Mouse (Mus musculus) heart, embryonic 15.5 days (tissue): ENCODE results near the gene Pcare. TPM values are rescaled to one million over a fixed set of nuclear protein-coding genes. Genes with fewer than 3 reads are reported as not detected.

Experiments used
- ATAC-seq: fragments of 200-750 bp; cut with Nextera tagmentation; replicated peaks from 2 replicates; pipeline ENCODE4 v1.8.0; 2017; ENCODE audit warnings: low read depth, moderate TSS enrichment; ENCODE audit not compliant: insufficient number of reproducible peaks, insufficient read depth, low FRiP score
- H3K27ac ChIP-seq: fragments of 300-500 bp; sonication (generic); 2 replicates; pipeline ENCODE4 v1.5.1; 2015; ENCODE audit warnings: mild to moderate bottlenecking, inconsistent platforms
- H3K27me3 ChIP-seq: fragments of 300-500 bp; sonication (generic); 2 replicates; pipeline ENCODE4 v1.6.1; 2015; ENCODE audit warnings: inconsistent platforms
- H3K36me3 ChIP-seq: fragments of 300-500 bp; sonication (generic); 2 replicates; pipeline ENCODE4 v1.6.1; 2015; ENCODE audit warnings: mild to moderate bottlenecking, inconsistent platforms
- H3K4me1 ChIP-seq: fragments of 300-500 bp; sonication (generic); replicated peaks from 2 replicates; pipeline ENCODE4 v1.6.1; 2015; ENCODE audit warnings: inconsistent platforms
- H3K4me2 ChIP-seq: fragments of 300-500 bp; sonication (generic); 2 replicates; pipeline ENCODE4 v1.6.1; 2015; ENCODE audit warnings: inconsistent platforms, mild to moderate bottlenecking, moderate library complexity
- H3K4me3 ChIP-seq: fragments of 300-500 bp; sonication (generic); 2 replicates; pipeline ENCODE4 v1.5.1; 2015; ENCODE audit warnings: mild to moderate bottlenecking, inconsistent platforms
- H3K9ac ChIP-seq: fragments of 300-500 bp; sonication (generic); 2 replicates; pipeline ENCODE4 v1.6.1; 2015; ENCODE audit warnings: mild to moderate bottlenecking, inconsistent platforms
- H3K9me3 ChIP-seq: fragments of 300-500 bp; sonication (generic); replicated peaks from 2 replicates; pipeline ENCODE4 v1.6.1; 2016; ENCODE audit warnings: inconsistent platforms
- WGBS: fragments of 180-500 bp; shearing (Covaris S2); methylation state at CpG from one replicate; pipeline ENCODE4 v1.1.7; 2015; ENCODE audit warnings: mixed read lengths; 5-methylcytosine and 5-hydroxymethylcytosine counted together
- polyA plus RNA-seq: library from polyadenylated mRNA; unstranded; fragments of >200 nt; fragmentation: Nextera tagmentation; extraction: Ambion mirVana; gene quantifications from 2 replicates; pipeline ENCODE4 v1.2.1, GENCODE M21; 2015

Gene Pcare
- 0.03 TPM in 1 of 2 replicates, not detected in the other for polyA plus RNA-seq

- Histone ChIP-seq H3K9me3 (no peaks in the 10 kb centered on the region), H3K27ac (no peak within 1 kb of the TSS), H3K4me1 (peaks cover 2% of the 10 kb centered on the region; the same call in 1 of the 2 replicates), H3K4me3 (no peak within 1 kb of the TSS), H3K27me3 (no peaks in the 10 kb centered on the region), H3K4me2 (no peak within 1 kb of the TSS), H3K36me3 (no peaks in the 10 kb centered on the region), H3K9ac (no peak within 1 kb of the TSS)
- ATAC-seq: no peak
- 62% methylated on average over 10 of the region's 10 CpGs for WGBS
Observed at GRCm38 (mm10) chr17:71752831-71753230, at the start of gene Pcare. TSS of gene Pcare (minus strand) at chr17:71752894.

GRCm38 (mm10) chr17:71795521-71796205, 43.0 kb upstream of the Pcare start:
- no peaks in the 10 kb centered on the region for H3K9me3 ChIP-seq
- no peak overlapping the region for H3K9ac ChIP-seq
- no peak overlapping the region for H3K4me2 ChIP-seq
- ATAC-seq: peak; percentile 43; the same call in 1 of the 2 replicates
- no peaks in the 10 kb centered on the region for H3K27me3 ChIP-seq
- 63% methylated on average over 15 of the region's 15 CpGs for WGBS
- H3K27ac ChIP-seq: peak overlapping the region; percentile 55
- H3K4me1 ChIP-seq: no peaks in the 10 kb centered on the region
- H3K36me3 ChIP-seq: peaks cover 27% of the 10 kb centered on the region
- no peak overlapping the region for H3K4me3 ChIP-seq

- no peak overlapping the region for H3K4me2 ChIP-seq
- 49% methylated on average over 4 of the region's 4 CpGs for WGBS
- no peaks in the 10 kb centered on the region for H3K9me3 ChIP-seq
- no peaks in the 10 kb centered on the region for H3K4me1 ChIP-seq
- H3K27me3 ChIP-seq: no peaks in the 10 kb centered on the region
- H3K36me3 ChIP-seq: peaks cover 20% of the 10 kb centered on the region
- H3K4me3 ChIP-seq: no peak overlapping the region
- no peak overlapping the region for H3K27ac ChIP-seq
- ATAC-seq: no peak
- no peak overlapping the region for H3K9ac ChIP-seq
Observed at GRCm38 (mm10) chr17:71791622-71792021, 38.9 kb upstream of the Pcare start.

GRCm38 (mm10) chr17:71791109-71791508, 38.4 kb upstream of the Pcare start:
- 86% methylated on average over 4 of the region's 4 CpGs for WGBS
- Histone ChIP-seq H3K27me3 (no peaks in the 10 kb centered on the region), H3K4me2 (no peak overlapping the region), H3K27ac (no peak overlapping the region), H3K4me1 (no peaks in the 10 kb centered on the region), H3K4me3 (no peak overlapping the region), H3K9ac (no peak overlapping the region), H3K9me3 (no peaks in the 10 kb centered on the region), H3K36me3 (peaks cover 20% of the 10 kb centered on the region)
- no peak for ATAC-seq

- ATAC-seq: no peak
- no peak overlapping the region for H3K27ac ChIP-seq
- H3K4me3 ChIP-seq: no peak overlapping the region
Observed at GRCm38 (mm10) chr17:71786456-71786855, 33.8 kb upstream of the Pcare start.

GRCm38 (mm10) chr17:71783366-71783735, 30.7 kb upstream of the Pcare start:
- H3K9ac ChIP-seq: peak overlapping the region; percentile 89
- H3K4me2 ChIP-seq: peak overlapping the region; percentile 76
- peak overlapping the region; percentile 79 for H3K4me3 ChIP-seq
- H3K27me3 ChIP-seq: 0 out of 2 replicates have a peak, but pooled peaks cover 3% of the 10 kb centered on the region
- peak; percentile 11; the same call in 1 of the 2 replicates for ATAC-seq
- peak overlapping the region; percentile 82 for H3K27ac ChIP-seq
- 8% methylated on average over 10 of the region's 10 CpGs for WGBS
- no peaks in the 10 kb centered on the region for H3K36me3 ChIP-seq
- 0 out of 2 replicates have a peak, but pooled peaks cover 3% of the 10 kb centered on the region for H3K9me3 ChIP-seq
- peaks cover 18% of the 10 kb centered on the region for H3K4me1 ChIP-seq

More at GRCm38 (mm10) chr17:71786456-71786855, 33.8 kb upstream of the Pcare start:
- Histone ChIP-seq H3K9ac (no peak overlapping the region), H3K27me3 (0 out of 2 replicates have a peak, but pooled peaks cover 3% of the 10 kb centered on the region), H3K4me1 (peaks cover 11% of the 10 kb centered on the region), H3K36me3 (peaks cover 6% of the 10 kb centered on the region; the same call in 1 of the 2 replicates), H3K9me3 (no peaks in the 10 kb centered on the region), H3K4me2 (no peak overlapping the region)

GRCm38 (mm10) chr17:71782699-71783365, 30.1 kb upstream of the Pcare start:
- Histone ChIP-seq H3K4me1 (peaks cover 18% of the 10 kb centered on the region), H3K27me3 (0 out of 2 replicates have a peak, but pooled peaks cover 3% of the 10 kb centered on the region), H3K9me3 (0 out of 2 replicates have a peak, but pooled peaks cover 3% of the 10 kb centered on the region), H3K36me3 (no peaks in the 10 kb centered on the region), H3K9ac (peak overlapping the region; percentile 89), H3K4me3 (peak overlapping the region; percentile 79), H3K27ac (peak overlapping the region; percentile 82), H3K4me2 (peak overlapping the region; percentile 76)
- peak; percentile 58 for ATAC-seq
- under 1% methylated on average over 50 of the region's 59 CpGs for WGBS

- Histone ChIP-seq H3K9me3 (0 out of 2 replicates have a peak, but pooled peaks cover 3% of the 10 kb centered on the region), H3K9ac (peak overlapping the region; percentile 89), H3K4me2 (peak overlapping the region; percentile 76), H3K36me3 (no peaks in the 10 kb centered on the region), H3K4me1 (peaks cover 18% of the 10 kb centered on the region), H3K27ac (peak overlapping the region; percentile 82), H3K4me3 (peak overlapping the region; percentile 79), H3K27me3 (0 out of 2 replicates have a peak, but pooled peaks cover 3% of the 10 kb centered on the region)
- WGBS: 0% methylated on average over 29 of the region's 29 CpGs
- peak; percentile 78 for ATAC-seq
Observed at GRCm38 (mm10) chr17:71782242-71782698, 29.6 kb upstream of the Pcare start.

- H3K4me3 ChIP-seq: no peak overlapping the region
- no peaks in the 10 kb centered on the region for H3K36me3 ChIP-seq
- H3K4me2 ChIP-seq: no peak overlapping the region
- 37% methylated on average over 4 of the region's 4 CpGs for WGBS
- no peak overlapping the region for H3K9ac ChIP-seq
- no peak overlapping the region for H3K27ac ChIP-seq
- peaks cover 18% of the 10 kb centered on the region for H3K4me1 ChIP-seq
- ATAC-seq: no peak
- H3K9me3 ChIP-seq: 0 out of 2 replicates have a peak, but pooled peaks cover 3% of the 10 kb centered on the region
- H3K27me3 ChIP-seq: 0 out of 2 replicates have a peak, but pooled peaks cover 3% of the 10 kb centered on the region
Observed at GRCm38 (mm10) chr17:71780945-71781344, 28.3 kb upstream of the Pcare start.

GRCm38 (mm10) chr17:71780490-71780889, 27.8 kb upstream of the Pcare start:
- 0 out of 2 replicates have a peak, but pooled peaks cover 3% of the 10 kb centered on the region for H3K9me3 ChIP-seq
- no peak overlapping the region for H3K4me2 ChIP-seq
- no peak overlapping the region for H3K27ac ChIP-seq
- no peak for ATAC-seq
- no peak overlapping the region for H3K9ac ChIP-seq
- peaks cover 17% of the 10 kb centered on the region for H3K4me1 ChIP-seq
- H3K27me3 ChIP-seq: 0 out of 2 replicates have a peak, but pooled peaks cover 3% of the 10 kb centered on the region
- WGBS: 78% methylated on average over 2 of the region's 2 CpGs
- H3K4me3 ChIP-seq: no peak overlapping the region
- H3K36me3 ChIP-seq: no peaks in the 10 kb centered on the region

- Histone ChIP-seq H3K36me3 (no peaks in the 10 kb centered on the region), H3K4me3 (no peak overlapping the region), H3K4me2 (no peak overlapping the region), H3K27me3 (0 out of 2 replicates have a peak, but pooled peaks cover 3% of the 10 kb centered on the region), H3K4me1 (peaks cover 13% of the 10 kb centered on the region), H3K9me3 (0 out of 2 replicates have a peak, but pooled peaks cover 3% of the 10 kb centered on the region), H3K9ac (no peak overlapping the region), H3K27ac (no peak overlapping the region)
- 74% methylated on average over 3 of the region's 3 CpGs for WGBS
- no peak for ATAC-seq
Observed at GRCm38 (mm10) chr17:71778696-71779095, 26.0 kb upstream of the Pcare start.
